Mouse (Mus musculus) hindbrain, embryonic 13.5 days (tissue): ENCODE measurements around the gene Irgm1. TPM values are rescaled to one million over a fixed set of nuclear protein-coding genes. Genes with fewer than 3 reads are reported as not detected.

ENCODE experiments used
- polyA plus RNA-seq: library from polyadenylated mRNA; unstranded; fragments of >200 nt; fragmentation: Nextera tagmentation; extraction: Ambion mirVana; gene quantifications from 2 replicates; pipeline ENCODE4 v1.2.1, GENCODE M21; 2015

Gene Irgm1
- polyA plus RNA-seq, 1 experiment from 2014 or later: 2.7 TPM

Other genes with a start within 250 kb of the Irgm1 start
- 444 and 448 TPM in 2 replicates for gene Rack1, start 71.4 kb downstream of the Irgm1 start, polyA plus RNA-seq
- gene Trim41, start 54.3 kb downstream of the Irgm1 start, polyA plus RNA-seq: 7.5 TPM in 2 replicates
- gene Trim7, start 45.5 kb downstream of the Irgm1 start, polyA plus RNA-seq: 1.0 and 2.8 TPM in 2 replicates
- gene Gm12184, start 45.0 kb downstream of the Irgm1 start, polyA plus RNA-seq: 2.8 and 4.4 TPM in 2 replicates
- gene Gm5431, start 30.5 kb upstream of the Irgm1 start, polyA plus RNA-seq: 0.13 and 0.16 TPM in 2 replicates
- 1.9 and 2.2 TPM in 2 replicates for gene Psme2b, start 74.5 kb upstream of the Irgm1 start, polyA plus RNA-seq
- not detected in 2 replicates for gene Olfr56, start 107.2 kb upstream of the Irgm1 start, polyA plus RNA-seq
- gene 9930111J21Rik1, start 107.7 kb upstream of the Irgm1 start, polyA plus RNA-seq: 0.16 and 0.31 TPM in 2 replicates
- not detected in 2 replicates for gene Gm12185, start 120.5 kb upstream of the Irgm1 start, polyA plus RNA-seq
- 0.08 TPM in 1 of 2 replicates, not detected in the other for gene Tgtp1, start 122.5 kb upstream of the Irgm1 start, polyA plus RNA-seq
- 0.25 and 0.28 TPM in 2 replicates for gene 9930111J21Rik2, start 179.6 kb upstream of the Irgm1 start, polyA plus RNA-seq
- not detected in 2 replicates for gene Tgtp2, start 192.5 kb upstream of the Irgm1 start, polyA plus RNA-seq
- gene Ifi47, start 204.9 kb upstream of the Irgm1 start, polyA plus RNA-seq: 0.66 and 0.98 TPM in 2 replicates
- not detected in 2 replicates for gene Olfr1396, start 243.2 kb upstream of the Irgm1 start, polyA plus RNA-seq